Mouse (Mus musculus): ENCODE data around the gene Fli1. TPM values are rescaled to one million over a fixed set of nuclear protein-coding genes. Genes with fewer than 3 reads are reported as not detected.
A peak's percentile ranks its signal among the peaks of the same experiment; 100 is the strongest.

Fli1 gene
- polyA plus RNA-seq, 1 experiment from 2014 or later = 23.4 TPM

DNA sequence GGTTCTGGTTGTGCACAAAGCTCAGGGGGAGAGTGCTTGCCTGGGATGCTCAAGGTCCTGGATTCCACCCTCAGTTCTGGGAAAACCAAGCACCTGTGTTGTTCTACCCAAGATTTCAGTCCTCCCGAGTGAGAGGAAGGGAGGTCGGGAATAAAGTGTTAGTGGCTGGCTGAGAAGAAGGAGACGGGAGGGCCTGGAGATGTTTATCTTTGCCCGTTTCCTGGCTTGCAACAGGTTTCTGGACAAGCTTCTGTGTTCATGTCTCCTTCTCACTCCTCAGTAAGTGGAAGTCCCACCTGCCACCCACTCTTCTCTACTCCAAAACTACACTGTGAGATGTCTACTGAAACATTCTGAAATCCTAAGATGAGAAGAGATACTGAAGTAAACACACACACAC is 39.2 kb downstream of the Fli1 start:
- H3K4me3 ChIP-seq (ENCODE audit: low read length) = no peak overlapping the region
- no peaks in the 10 kb centered on the region for H3K36me3 ChIP-seq (ENCODE audit: control insufficient read depth, insufficient read depth)
- H3K27ac ChIP-seq (ENCODE audit: low read length) = peak overlapping the region; percentile 66
- no peak for ATAC-seq (replicated peaks; ENCODE audit: extremely low read depth, insufficient read depth, low FRiP score)
- no peak overlapping the region for H3K9ac ChIP-seq (ENCODE audit: low read length)
- no peaks in the 10 kb centered on the region for H3K9me3 ChIP-seq (replicated peaks; ENCODE audit: control insufficient read depth, low read length)
- H3K4me2 ChIP-seq (ENCODE audit: low read depth, low read length) = no peak overlapping the region
- H3K4me1 ChIP-seq (ENCODE audit: control insufficient read depth, insufficient read depth, low read length) = peaks cover 26% of the 10 kb centered on the region
- WGBS = 37% methylated on average over 4 of the region's 4 CpGs
- H3K27me3 ChIP-seq (ENCODE audit: control insufficient read depth, insufficient read depth, low read length) = no peaks in the 10 kb centered on the region

DNA sequence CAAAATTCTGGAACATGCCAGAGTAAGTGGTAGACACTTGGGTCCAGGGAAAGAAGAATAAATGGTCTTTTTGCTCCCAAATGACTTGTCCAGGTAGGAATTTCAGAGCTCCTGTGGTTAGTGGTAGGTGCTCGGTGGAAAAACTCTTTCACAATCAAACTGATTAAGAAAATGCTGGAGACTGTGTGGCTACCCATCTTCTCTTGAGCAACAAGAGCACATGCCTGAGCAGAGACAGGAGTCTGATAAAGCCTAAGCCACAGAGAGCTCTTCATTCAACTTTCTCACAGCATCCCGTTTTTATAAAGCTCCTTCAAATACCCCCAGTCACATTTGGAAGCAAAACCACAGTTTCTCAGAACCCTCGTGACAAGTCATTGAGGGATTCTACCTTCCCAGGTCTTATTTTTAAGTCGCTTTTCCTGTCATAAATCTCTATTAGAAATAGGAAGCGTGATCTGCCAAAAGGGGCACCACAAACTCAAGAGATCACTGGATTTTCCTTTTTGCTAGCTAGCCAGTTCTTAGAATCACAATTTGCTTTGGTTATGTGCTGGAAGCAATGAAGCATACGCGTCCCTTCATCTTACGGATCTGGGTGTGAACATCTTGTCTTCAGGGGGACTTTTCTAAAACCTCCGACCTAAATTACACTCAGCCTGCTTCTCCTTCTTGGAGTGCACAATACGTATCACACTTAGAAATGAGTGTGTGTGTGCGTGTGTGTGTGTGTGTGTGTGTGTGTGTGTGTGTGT is 40.2 kb downstream of the Fli1 start:
- H3K4me3 ChIP-seq (ENCODE audit: low read length) = no peak overlapping the region
- no peaks in the 10 kb centered on the region for H3K36me3 ChIP-seq (ENCODE audit: control insufficient read depth, insufficient read depth)
- H3K4me2 ChIP-seq (ENCODE audit: low read depth, low read length) = no peak overlapping the region
- no peak for ATAC-seq (replicated peaks; ENCODE audit: extremely low read depth, insufficient read depth, low FRiP score)
- H3K27me3 ChIP-seq (ENCODE audit: control insufficient read depth, insufficient read depth, low read length) = no peaks in the 10 kb centered on the region
- H3K27ac ChIP-seq (ENCODE audit: low read length) = no peak overlapping the region
- H3K9me3 ChIP-seq (replicated peaks; ENCODE audit: control insufficient read depth, low read length) = no peaks in the 10 kb centered on the region
- 81% methylated on average over 11 of the region's 11 CpGs for WGBS
- peaks cover 23% of the 10 kb centered on the region for H3K4me1 ChIP-seq (ENCODE audit: control insufficient read depth, insufficient read depth, low read length)
- H3K9ac ChIP-seq (ENCODE audit: low read length) = no peak overlapping the region

DNA sequence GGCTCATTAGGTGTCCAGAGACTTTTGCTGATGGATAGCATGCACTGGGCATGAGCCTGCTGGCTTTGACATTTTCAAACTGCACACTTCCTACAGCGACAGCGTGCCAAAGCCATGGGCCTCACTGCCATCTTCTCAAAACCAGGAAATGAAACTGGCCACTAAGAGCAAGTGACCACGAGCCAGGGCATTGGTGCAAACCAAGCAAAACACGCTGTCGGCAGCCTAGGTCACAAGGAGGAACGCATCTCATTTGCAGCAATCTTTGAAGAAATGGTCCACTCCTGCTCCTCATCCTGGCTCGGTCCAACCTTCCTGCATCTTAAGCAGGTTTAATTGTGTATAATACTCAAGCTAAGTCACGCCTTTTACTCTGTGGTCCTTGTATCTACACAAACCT is 41.8 kb downstream of the Fli1 start:
- WGBS = 81% methylated on average over 8 of the region's 8 CpGs
- no peaks in the 10 kb centered on the region for H3K36me3 ChIP-seq (ENCODE audit: control insufficient read depth, insufficient read depth)
- peaks cover 26% of the 10 kb centered on the region for H3K4me1 ChIP-seq (ENCODE audit: control insufficient read depth, insufficient read depth, low read length)
- no peak for ATAC-seq (replicated peaks; ENCODE audit: extremely low read depth, insufficient read depth, low FRiP score)
- H3K27ac ChIP-seq (ENCODE audit: low read length) = no peak overlapping the region; the same call in 1 of the 2 replicates
- no peak overlapping the region for H3K4me2 ChIP-seq (ENCODE audit: low read depth, low read length)
- no peak overlapping the region for H3K4me3 ChIP-seq (ENCODE audit: low read length)
- no peaks in the 10 kb centered on the region for H3K9me3 ChIP-seq (replicated peaks; ENCODE audit: control insufficient read depth, low read length)
- no peak overlapping the region for H3K9ac ChIP-seq (ENCODE audit: low read length)
- no peaks in the 10 kb centered on the region for H3K27me3 ChIP-seq (ENCODE audit: control insufficient read depth, insufficient read depth, low read length)

DNA sequence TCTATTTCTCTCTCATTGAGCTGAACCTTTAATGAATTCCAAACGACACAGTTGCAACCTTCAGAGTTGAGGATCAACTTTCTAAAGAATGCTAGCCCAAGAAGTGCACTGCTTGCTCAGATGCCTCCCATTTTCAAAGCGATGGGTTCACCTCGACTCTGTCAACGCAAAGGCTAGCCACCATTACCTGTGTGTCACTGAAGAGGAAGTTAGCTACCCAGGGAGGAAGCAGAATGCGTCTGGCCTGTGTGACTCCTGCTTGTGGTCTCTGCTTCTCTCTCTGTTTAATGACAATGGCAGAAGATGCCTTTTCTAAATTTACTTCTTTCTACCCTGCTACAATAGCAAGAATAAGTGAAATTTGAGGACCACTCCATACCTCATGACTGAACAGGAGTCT is 42.6 kb downstream of the Fli1 start:
- no peak for ATAC-seq (replicated peaks; ENCODE audit: extremely low read depth, insufficient read depth, low FRiP score)
- 58% methylated on average over 5 of the region's 5 CpGs for WGBS
- H3K4me2 ChIP-seq (ENCODE audit: low read depth, low read length) = no peak overlapping the region

DNA sequence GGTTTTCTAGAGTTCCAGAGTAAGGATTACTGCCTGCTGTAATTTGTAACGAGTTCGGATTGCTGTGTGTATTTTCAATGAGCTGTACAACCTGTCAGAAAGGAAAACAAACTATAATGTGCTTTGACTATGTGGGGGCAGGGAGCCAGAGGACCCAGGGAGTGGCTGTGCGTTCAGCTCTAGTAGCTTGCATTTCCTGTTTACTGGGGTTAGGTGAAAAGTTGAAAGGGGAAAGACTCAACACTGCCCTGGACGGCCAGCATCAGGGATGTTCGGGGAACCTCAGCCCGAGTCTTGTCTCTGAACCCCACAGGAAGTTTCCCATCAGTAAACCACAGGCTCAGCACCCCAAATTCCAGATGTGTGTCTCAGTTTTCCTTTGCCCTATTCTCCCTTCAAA is 43.2 kb downstream of the Fli1 start:
- no peak overlapping the region for H3K9ac ChIP-seq (ENCODE audit: low read length)
- H3K36me3 ChIP-seq (ENCODE audit: control insufficient read depth, insufficient read depth) = no peaks in the 10 kb centered on the region
- peak overlapping the region; percentile 23; the same call in 1 of the 2 replicates for H3K27ac ChIP-seq (ENCODE audit: low read length)
- no peaks in the 10 kb centered on the region for H3K27me3 ChIP-seq (ENCODE audit: control insufficient read depth, insufficient read depth, low read length)
- H3K4me2 ChIP-seq (ENCODE audit: low read depth, low read length) = no peak overlapping the region
- H3K9me3 ChIP-seq (replicated peaks; ENCODE audit: control insufficient read depth, low read length) = no peaks in the 10 kb centered on the region
- no peak overlapping the region for H3K4me3 ChIP-seq (ENCODE audit: low read length)
- WGBS = 65% methylated on average over 6 of the region's 6 CpGs
- peaks cover 25% of the 10 kb centered on the region for H3K4me1 ChIP-seq (ENCODE audit: control insufficient read depth, insufficient read depth, low read length)
- no peak for ATAC-seq (replicated peaks; ENCODE audit: extremely low read depth, insufficient read depth, low FRiP score)

More for the DNA sequence above, 42.6 kb downstream of the Fli1 start:
- no peaks in the 10 kb centered on the region for H3K9me3 ChIP-seq (replicated peaks; ENCODE audit: control insufficient read depth, low read length)
- H3K36me3 ChIP-seq (ENCODE audit: control insufficient read depth, insufficient read depth) = no peaks in the 10 kb centered on the region
- H3K9ac ChIP-seq (ENCODE audit: low read length) = no peak overlapping the region
- H3K4me1 ChIP-seq (ENCODE audit: control insufficient read depth, insufficient read depth, low read length) = peaks cover 30% of the 10 kb centered on the region
- no peaks in the 10 kb centered on the region for H3K27me3 ChIP-seq (ENCODE audit: control insufficient read depth, insufficient read depth, low read length)
- peak overlapping the region; percentile 23; the same call in 1 of the 2 replicates for H3K27ac ChIP-seq (ENCODE audit: low read length)
- H3K4me3 ChIP-seq (ENCODE audit: low read length) = no peak overlapping the region

DNA sequence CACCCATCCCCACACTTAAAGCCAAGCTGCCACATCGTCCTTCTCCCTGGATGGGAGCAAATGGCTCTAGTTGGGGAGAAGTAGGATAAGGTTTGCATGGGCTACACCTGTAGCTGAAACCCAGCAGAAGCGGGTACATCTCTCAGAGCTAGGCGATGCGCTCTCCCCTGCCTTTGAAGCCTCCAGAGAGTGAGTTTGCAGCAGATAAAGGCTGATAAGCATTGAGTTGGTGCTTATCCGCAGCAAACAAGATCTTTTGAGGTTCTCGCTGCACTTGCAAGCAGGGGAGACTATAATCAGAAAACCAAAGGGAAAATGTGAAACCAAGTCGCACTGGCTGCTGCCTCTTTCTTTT is 47.0 kb downstream of the Fli1 start:
- Histone ChIP-seq H3K27me3 (ENCODE audit: control insufficient read depth, insufficient read depth, low read length) (no peaks in the 10 kb centered on the region), H3K4me3 (ENCODE audit: low read length) (no peak overlapping the region), H3K9ac (ENCODE audit: low read length) (no peak overlapping the region), H3K9me3 (replicated peaks; ENCODE audit: control insufficient read depth, low read length) (no peaks in the 10 kb centered on the region), H3K4me2 (ENCODE audit: low read depth, low read length) (no peak overlapping the region; the same call in 1 of the 2 replicates), H3K27ac (ENCODE audit: low read length) (no peak overlapping the region), H3K4me1 (ENCODE audit: control insufficient read depth, insufficient read depth, low read length) (peaks cover 12% of the 10 kb centered on the region; the same call in 1 of the 2 replicates), H3K36me3 (ENCODE audit: control insufficient read depth, insufficient read depth) (no peaks in the 10 kb centered on the region)
- ATAC-seq (replicated peaks; ENCODE audit: extremely low read depth, insufficient read depth, low FRiP score) = no peak
- 30% methylated on average over 7 of the region's 7 CpGs for WGBS

DNA sequence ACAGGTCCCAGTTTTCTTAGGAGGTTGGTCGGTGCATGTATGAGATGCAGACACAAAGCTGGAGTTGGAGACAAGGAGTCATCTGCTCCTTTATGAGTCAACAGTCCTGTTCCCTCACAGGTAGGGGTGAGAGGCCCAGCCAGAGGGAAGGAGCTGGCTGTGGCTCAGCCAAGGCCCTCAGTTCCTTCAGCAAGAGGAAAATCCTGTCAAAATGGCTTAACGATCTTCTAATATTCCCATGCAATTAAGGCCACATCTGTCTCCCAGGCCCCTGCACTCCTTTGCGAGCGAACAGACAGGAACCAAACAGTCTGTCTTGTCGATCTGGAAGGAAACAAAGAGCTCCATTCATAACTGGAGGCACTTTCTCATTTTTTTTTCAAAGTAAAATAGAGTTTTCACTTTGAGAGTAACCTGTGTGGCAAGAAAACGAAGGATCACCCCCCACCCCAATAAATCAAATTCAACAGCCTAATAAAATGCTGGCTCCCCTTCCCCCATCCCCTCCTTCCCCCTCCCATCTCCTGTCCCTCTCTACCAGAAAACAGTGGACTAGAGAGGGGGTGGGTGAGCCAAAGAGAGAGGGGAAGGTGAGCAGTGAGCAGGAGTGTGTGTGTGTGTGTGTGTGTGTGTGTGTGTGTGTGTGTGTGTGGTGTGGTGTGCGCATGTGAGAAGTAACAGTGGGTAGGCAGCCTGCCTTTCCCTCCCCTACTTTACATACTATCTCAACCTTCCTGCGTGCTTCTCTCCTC is 47.6 kb downstream of the Fli1 start:
- no peak overlapping the region; the same call in 1 of the 2 replicates for H3K4me2 ChIP-seq (ENCODE audit: low read depth, low read length)
- no peak overlapping the region for H3K9ac ChIP-seq (ENCODE audit: low read length)
- no peaks in the 10 kb centered on the region for H3K9me3 ChIP-seq (replicated peaks; ENCODE audit: control insufficient read depth, low read length)
- 43% methylated on average over 8 of the region's 8 CpGs for WGBS
- no peak for ATAC-seq (replicated peaks; ENCODE audit: extremely low read depth, insufficient read depth, low FRiP score)
- H3K36me3 ChIP-seq (ENCODE audit: control insufficient read depth, insufficient read depth) = no peaks in the 10 kb centered on the region
- no peaks in the 10 kb centered on the region for H3K27me3 ChIP-seq (ENCODE audit: control insufficient read depth, insufficient read depth, low read length)
- H3K4me3 ChIP-seq (ENCODE audit: low read length) = no peak overlapping the region
- no peak overlapping the region for H3K27ac ChIP-seq (ENCODE audit: low read length)
- 0 out of 2 replicates have a peak, but pooled peaks cover 7% of the 10 kb centered on the region for H3K4me1 ChIP-seq (ENCODE audit: control insufficient read depth, insufficient read depth, low read length)

DNA sequence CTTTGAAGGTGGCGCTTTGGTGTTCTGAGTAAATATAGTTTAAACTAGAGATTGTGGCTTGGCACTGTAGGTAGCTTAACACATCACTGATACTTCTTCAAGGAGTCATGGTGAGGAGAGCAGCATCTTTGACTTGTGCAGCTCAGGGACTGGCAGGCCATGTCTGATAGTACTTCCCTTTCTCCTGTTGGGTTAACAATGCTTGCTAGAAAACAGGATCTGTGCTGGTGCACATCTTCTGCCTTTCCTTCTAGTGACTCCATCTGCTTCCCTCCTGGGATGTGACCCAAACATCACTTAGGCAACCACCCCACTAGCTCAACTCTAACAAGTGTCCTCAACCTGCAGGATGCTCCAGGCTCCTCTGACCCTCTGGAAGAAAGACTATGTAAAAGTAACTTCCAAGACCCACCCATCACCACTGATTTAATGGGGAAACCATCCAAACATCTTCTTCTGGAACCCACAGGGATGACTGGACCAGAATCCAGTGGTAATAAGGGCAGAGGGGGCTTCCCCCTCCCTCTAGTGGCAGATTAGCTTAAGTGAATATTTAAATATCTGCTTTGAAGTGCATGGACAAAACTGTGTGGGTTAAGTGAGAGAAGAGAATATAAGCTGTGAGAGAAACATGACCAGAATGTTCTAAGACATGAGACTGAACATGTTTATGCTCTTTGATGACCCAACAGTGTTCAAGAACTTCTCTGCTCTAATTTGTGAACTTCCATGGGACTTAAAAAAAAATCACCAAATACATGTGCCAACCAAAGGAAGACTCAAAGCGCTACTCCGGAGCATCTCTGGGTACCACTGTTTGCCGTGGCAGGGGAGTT is 48.9 kb downstream of the Fli1 start:
- no peak for ATAC-seq (replicated peaks; ENCODE audit: extremely low read depth, insufficient read depth, low FRiP score)
- H3K4me2 ChIP-seq (ENCODE audit: low read depth, low read length) = no peak overlapping the region
- no peaks in the 10 kb centered on the region for H3K9me3 ChIP-seq (replicated peaks; ENCODE audit: control insufficient read depth, low read length)
- WGBS = 84% methylated on average over 4 of the region's 4 CpGs
- no peak overlapping the region for H3K9ac ChIP-seq (ENCODE audit: low read length)
- no peak overlapping the region for H3K4me3 ChIP-seq (ENCODE audit: low read length)
- H3K36me3 ChIP-seq (ENCODE audit: control insufficient read depth, insufficient read depth) = no peaks in the 10 kb centered on the region
- no peak overlapping the region for H3K27ac ChIP-seq (ENCODE audit: low read length)
- 0 out of 2 replicates have a peak, but pooled peaks cover 6% of the 10 kb centered on the region for H3K4me1 ChIP-seq (ENCODE audit: control insufficient read depth, insufficient read depth, low read length)
- no peaks in the 10 kb centered on the region for H3K27me3 ChIP-seq (ENCODE audit: control insufficient read depth, insufficient read depth, low read length)
